Mouse (Mus musculus) limb, embryonic 15.5 days (tissue): Measurements from ENCODE around the gene Uhrf1bp1l. TPM values are rescaled to one million over a fixed set of nuclear protein-coding genes. Genes with fewer than 3 reads are reported as not detected.
A peak's percentile ranks its signal among the peaks of the same experiment; 100 is the strongest.
"Not testable (repeated sequence)": the region's sequence is repeated elsewhere in the genome, so short reads cannot be mapped to it uniquely, and the experiment has no call there.

Experiments
- ATAC-seq: fragments of 200-750 bp; cut with Nextera tagmentation; 2 replicates; pipeline ENCODE4 v1.8.0; 2017; ENCODE audit warnings: low read depth, moderate TSS enrichment; ENCODE audit not compliant: insufficient number of reproducible peaks, low FRiP score, low TSS enrichment
- H3K27ac ChIP-seq: fragments of 300-500 bp; sonication (generic); 2 replicates; pipeline ENCODE4 v1.5.1; 2015; ENCODE audit warnings: moderate library complexity, mild to moderate bottlenecking, inconsistent platforms
- H3K27me3 ChIP-seq: fragments of 300-500 bp; sonication (generic); 2 replicates; pipeline ENCODE4 v1.6.1; 2015; ENCODE audit warnings: inconsistent platforms
- H3K36me3 ChIP-seq: fragments of 300-500 bp; sonication (generic); 2 replicates; pipeline ENCODE4 v1.6.1; 2015; ENCODE audit warnings: inconsistent platforms
- H3K4me1 ChIP-seq: fragments of 300-500 bp; sonication (generic); 2 replicates; pipeline ENCODE4 v1.6.1; 2015; ENCODE audit warnings: inconsistent platforms
- H3K4me2 ChIP-seq: fragments of 300-500 bp; sonication (generic); 2 replicates; pipeline ENCODE4 v1.6.1; 2015; ENCODE audit warnings: mild to moderate bottlenecking, inconsistent platforms
- H3K4me3 ChIP-seq: fragments of 300-500 bp; sonication (generic); 2 replicates; pipeline ENCODE4 v1.5.1; 2015; ENCODE audit warnings: mild to moderate bottlenecking, inconsistent platforms
- H3K9ac ChIP-seq: fragments of 300-500 bp; sonication (generic); 2 replicates; pipeline ENCODE4 v1.6.1; 2015; ENCODE audit warnings: inconsistent platforms
- H3K9me3 ChIP-seq: fragments of 300-500 bp; sonication (generic); 2 replicates; pipeline ENCODE4 v1.6.1; 2016; ENCODE audit warnings: inconsistent platforms
- WGBS: fragments of 180-500 bp; shearing (Covaris S2); methylation state at CpG from one replicate; pipeline ENCODE4 v1.1.7; 2015; 5-methylcytosine and 5-hydroxymethylcytosine counted together
- polyA plus RNA-seq: library from polyadenylated mRNA; unstranded; fragments of >200 nt; fragmentation: Nextera tagmentation; extraction: Ambion mirVana; gene quantifications from 2 replicates; pipeline ENCODE4 v1.2.1, GENCODE M21; 2015

Gene Uhrf1bp1l
- 19.7 and 19.9 TPM in 2 replicates for polyA plus RNA-seq

DNA sequence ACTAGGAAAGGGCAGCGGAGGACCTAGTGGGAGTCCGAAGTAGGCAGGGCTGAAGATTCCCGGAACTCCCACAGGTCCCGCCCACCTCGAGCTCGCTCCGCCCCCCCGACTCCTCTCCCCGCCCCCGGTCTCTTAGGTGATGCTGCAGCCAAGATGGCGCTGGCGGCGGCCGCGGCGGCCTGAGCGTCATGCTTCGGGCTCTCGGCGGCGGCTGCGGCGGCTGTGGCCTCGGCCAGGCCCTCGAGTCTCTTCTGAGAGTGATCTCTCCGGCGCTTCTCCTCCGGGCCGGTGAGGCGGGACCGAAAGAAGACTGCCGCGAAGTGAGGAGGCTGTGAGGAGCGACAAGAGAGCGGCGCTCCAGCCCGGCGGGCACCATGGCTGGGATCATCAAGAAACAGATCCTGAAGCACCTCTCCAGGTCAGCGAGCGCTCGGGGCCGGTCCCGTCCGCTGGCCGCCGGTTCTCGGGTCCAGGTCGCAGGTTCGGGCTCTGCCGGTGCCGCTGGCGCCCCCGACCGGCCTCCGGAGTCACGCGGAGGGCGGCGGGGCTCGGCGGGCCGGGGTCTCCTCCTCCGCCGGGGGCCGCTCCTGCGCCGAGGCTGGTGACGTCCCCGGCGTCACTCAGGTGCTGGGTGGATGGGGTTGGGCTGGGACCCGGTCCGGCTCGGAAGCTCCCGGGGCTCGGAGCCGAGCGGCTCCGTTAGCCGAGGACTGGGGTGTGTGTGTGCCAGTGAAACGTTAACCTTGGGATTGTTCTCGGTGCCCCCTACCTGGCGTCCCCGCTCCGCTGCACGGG lies at the start of gene Uhrf1bp1l:
Uhrf1bp1l (plus strand) TSS at position 121 of the 795 bp plus-strand sequence.
- Histone ChIP-seq H3K27me3 (no peaks in the 10 kb centered on the region), H3K27ac (peak within 1 kb of the TSS; percentile 93), H3K4me2 (peak within 1 kb of the TSS; percentile 61), H3K9me3 (no peaks in the 10 kb centered on the region), H3K4me1 (peaks cover 7% of the 10 kb centered on the region; the same call in 1 of the 2 replicates), H3K36me3 (no peaks in the 10 kb centered on the region), H3K9ac (peak within 1 kb of the TSS; percentile 86), H3K4me3 (peak within 1 kb of the TSS; percentile 86)
- WGBS: under 1% methylated on average over 85 of the region's 85 CpGs
- ATAC-seq: peak; percentile 91

DNA sequence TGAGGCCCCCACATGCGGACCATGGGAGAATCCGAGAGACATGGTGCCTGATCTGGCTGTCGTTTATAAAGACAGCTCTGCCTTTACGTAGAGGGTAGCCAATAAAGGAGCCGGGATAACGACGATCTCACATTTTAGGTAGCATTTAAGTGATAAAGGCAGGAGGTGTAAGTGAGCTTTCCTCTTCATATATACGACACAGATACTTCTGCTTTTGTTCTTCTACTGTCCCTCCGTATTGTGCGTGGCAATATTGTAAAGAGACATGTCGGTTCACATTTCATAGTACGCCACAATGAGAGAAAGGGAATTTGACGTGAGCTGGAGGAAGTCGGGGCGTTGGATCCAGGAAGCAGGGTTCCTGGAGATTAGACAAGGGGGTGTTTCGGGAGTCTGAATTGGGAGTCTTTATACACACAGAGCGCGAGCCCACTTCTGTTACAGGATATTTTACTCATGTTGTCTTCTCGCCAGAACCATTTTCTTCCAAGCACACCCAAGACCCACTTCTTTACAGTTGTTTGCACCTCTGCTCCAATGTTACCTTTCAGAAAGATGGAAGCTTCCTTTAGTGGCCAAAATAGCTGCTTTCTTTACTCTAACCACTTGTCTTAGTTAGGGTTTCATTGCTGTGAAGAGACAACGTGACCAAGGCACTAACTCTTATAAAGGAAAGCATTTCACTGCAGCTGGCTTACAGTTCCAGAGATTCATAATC lies 49.4 kb upstream of the Uhrf1bp1l start:
- ATAC-seq: no peak
- Histone ChIP-seq H3K4me2 (no peak overlapping the region), H3K4me3 (no peak overlapping the region), H3K9me3 (no peaks in the 10 kb centered on the region), H3K4me1 (no peaks in the 10 kb centered on the region), H3K27me3 (no peaks in the 10 kb centered on the region), H3K9ac (no peak overlapping the region), H3K27ac (no peak overlapping the region), H3K36me3 (no peaks in the 10 kb centered on the region)
- 76% methylated on average over 20 of the region's 20 CpGs for WGBS

DNA sequence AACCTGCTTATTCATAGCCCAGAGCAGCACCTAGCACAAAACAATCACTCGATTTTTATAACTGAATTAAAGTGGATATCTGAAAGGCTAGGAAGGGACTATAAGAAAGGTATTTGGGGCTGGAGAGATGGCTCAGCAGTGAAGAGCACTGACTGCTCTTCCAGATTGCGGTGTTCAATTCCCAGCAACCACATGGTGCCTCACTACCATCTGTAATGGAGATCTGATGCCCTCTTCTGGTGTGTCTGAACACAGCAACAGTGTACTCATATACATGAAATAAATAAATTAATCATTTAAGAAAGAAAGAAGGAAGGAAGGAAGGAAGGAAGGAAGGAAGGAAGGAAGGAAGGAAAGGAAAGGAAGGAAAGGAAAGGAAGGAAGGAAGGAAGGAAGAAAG lies 48.5 kb upstream of the Uhrf1bp1l start:
- WGBS: 74% methylated on average over 2 of the region's 2 CpGs

DNA sequence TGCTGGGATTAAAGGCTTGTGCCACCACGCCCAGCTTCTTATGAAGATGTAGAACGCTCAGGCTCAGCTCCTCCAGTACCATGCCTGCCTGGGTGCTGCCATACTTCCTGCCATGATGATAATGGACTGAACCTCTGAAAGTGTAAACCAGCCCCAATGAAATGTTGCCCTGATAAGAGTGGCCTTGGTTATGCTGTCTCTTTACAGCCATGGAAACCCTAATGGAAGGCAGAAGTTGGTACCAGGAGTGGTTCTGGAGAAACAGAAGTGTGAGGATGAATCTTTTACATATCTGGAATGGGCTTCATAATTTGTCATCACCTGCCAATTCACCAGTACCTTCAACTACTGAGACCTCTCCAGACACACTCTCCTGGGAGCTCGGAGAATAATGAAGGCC lies 46.8 kb upstream of the Uhrf1bp1l start:
- Histone ChIP-seq H3K4me1 (no peaks in the 10 kb centered on the region), H3K4me3 (no peak overlapping the region), H3K27ac (no peak overlapping the region), H3K36me3 (no peaks in the 10 kb centered on the region), H3K9me3 (no peaks in the 10 kb centered on the region), H3K9ac (no peak overlapping the region), H3K27me3 (no peaks in the 10 kb centered on the region), H3K4me2 (no peak overlapping the region)
- no peak for ATAC-seq
- 91% methylated on average over 3 of the region's 3 CpGs for WGBS

More for the DNA sequence above, 48.5 kb upstream of the Uhrf1bp1l start:
- H3K4me2 ChIP-seq, ATAC-seq, H3K9me3 ChIP-seq, H3K36me3 ChIP-seq, H3K4me3 ChIP-seq, H3K27ac ChIP-seq, H3K27me3 ChIP-seq, H3K9ac ChIP-seq, H3K4me1 ChIP-seq: not testable (repeated sequence)

- Histone ChIP-seq H3K4me3 (no peak overlapping the region), H3K4me1 (no peaks in the 10 kb centered on the region), H3K36me3 (no peaks in the 10 kb centered on the region), H3K9me3 (no peaks in the 10 kb centered on the region), H3K27ac (no peak overlapping the region), H3K27me3 (no peaks in the 10 kb centered on the region), H3K4me2 (no peak overlapping the region), H3K9ac (no peak overlapping the region)
- 53% methylated on average over 5 of the region's 5 CpGs for WGBS
- ATAC-seq: no peak
These were observed 41.7 kb upstream of the Uhrf1bp1l start for GRCm38 (mm10) chr10:89703042-89703441.

GRCm38 (mm10) chr10:89707397-89707796 lies 37.4 kb upstream of the Uhrf1bp1l start:
- no peak overlapping the region for H3K9ac ChIP-seq
- peaks cover 4% of the 10 kb centered on the region; the same call in 1 of the 2 replicates for H3K4me1 ChIP-seq
- WGBS: 58% methylated on average over 3 of the region's 3 CpGs
- no peak overlapping the region for H3K27ac ChIP-seq
- no peaks in the 10 kb centered on the region for H3K9me3 ChIP-seq
- peaks cover 9% of the 10 kb centered on the region for H3K36me3 ChIP-seq
- H3K4me3 ChIP-seq: no peak overlapping the region
- H3K27me3 ChIP-seq: no peaks in the 10 kb centered on the region
- H3K4me2 ChIP-seq: no peak overlapping the region
- ATAC-seq: no peak

DNA sequence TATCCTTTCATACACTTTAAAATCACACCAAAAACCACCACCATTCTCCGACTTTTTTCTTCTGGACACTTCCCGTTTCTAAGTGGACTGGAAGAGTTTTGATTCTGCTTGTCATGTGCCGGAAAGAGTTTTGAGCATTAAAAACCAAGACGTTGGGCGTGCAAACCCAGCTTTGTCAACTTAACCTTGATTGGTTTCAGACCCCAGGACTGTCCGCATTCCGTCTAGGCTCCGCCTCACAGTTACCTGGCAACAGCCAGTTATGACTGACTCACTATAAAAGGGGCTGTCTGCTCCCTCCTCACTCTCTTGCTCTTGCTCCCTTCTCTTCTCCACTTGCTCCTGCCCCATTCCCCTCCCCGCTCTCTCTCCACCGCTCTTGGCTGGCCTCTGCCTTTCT lies 36.1 kb upstream of the Uhrf1bp1l start:
- Histone ChIP-seq H3K27me3 (no peaks in the 10 kb centered on the region), H3K4me1 (peaks cover 4% of the 10 kb centered on the region; the same call in 1 of the 2 replicates), H3K36me3 (peaks cover 21% of the 10 kb centered on the region), H3K27ac (0 out of 2 replicates have a peak overlapping the region, but pooled peaks have one; percentile 22), H3K4me2 (peak overlapping the region; percentile 27), H3K9ac (no peak overlapping the region), H3K9me3 (no peaks in the 10 kb centered on the region), H3K4me3 (no peak overlapping the region; the same call in 1 of the 2 replicates)
- WGBS: 21% methylated on average over 10 of the region's 10 CpGs
- ATAC-seq: no peak

- no peak overlapping the region for H3K4me2 ChIP-seq
- peaks cover 46% of the 10 kb centered on the region for H3K36me3 ChIP-seq
- no peak for ATAC-seq
- no peak overlapping the region for H3K9ac ChIP-seq
- 72% methylated on average over 10 of the region's 10 CpGs for WGBS
- H3K27ac ChIP-seq: no peak overlapping the region
- no peaks in the 10 kb centered on the region for H3K9me3 ChIP-seq
- H3K4me3 ChIP-seq: no peak overlapping the region
- H3K4me1 ChIP-seq: no peaks in the 10 kb centered on the region
- no peaks in the 10 kb centered on the region for H3K27me3 ChIP-seq
These were observed 29.9 kb upstream of the Uhrf1bp1l start for GRCm38 (mm10) chr10:89714910-89715309.

DNA sequence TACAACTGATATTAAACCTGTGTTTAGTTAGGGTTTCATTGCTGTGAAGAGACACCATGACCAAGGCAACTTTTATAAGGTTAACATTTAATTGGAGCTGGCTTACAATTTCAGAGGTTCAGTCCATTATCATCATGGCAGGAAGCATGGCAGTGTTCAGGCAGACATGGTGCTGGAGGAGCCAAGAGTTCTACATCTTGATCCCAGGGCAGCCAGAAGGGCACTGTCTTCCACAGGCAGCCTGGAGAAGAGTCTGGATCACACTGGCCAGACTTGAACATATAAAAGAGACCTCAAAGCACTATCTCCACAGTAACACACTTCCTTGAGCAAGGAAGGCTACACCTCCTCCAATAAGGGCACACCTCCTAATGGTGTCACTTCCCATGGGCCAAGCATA lies 24.5 kb upstream of the Uhrf1bp1l start:
- Histone ChIP-seq H3K4me3 (no peak overlapping the region), H3K27ac (no peak overlapping the region), H3K4me1 (no peaks in the 10 kb centered on the region), H3K4me2 (no peak overlapping the region), H3K36me3 (peaks cover 41% of the 10 kb centered on the region), H3K27me3 (no peaks in the 10 kb centered on the region), H3K9ac (no peak overlapping the region), H3K9me3 (no peaks in the 10 kb centered on the region)
- no peak for ATAC-seq

DNA sequence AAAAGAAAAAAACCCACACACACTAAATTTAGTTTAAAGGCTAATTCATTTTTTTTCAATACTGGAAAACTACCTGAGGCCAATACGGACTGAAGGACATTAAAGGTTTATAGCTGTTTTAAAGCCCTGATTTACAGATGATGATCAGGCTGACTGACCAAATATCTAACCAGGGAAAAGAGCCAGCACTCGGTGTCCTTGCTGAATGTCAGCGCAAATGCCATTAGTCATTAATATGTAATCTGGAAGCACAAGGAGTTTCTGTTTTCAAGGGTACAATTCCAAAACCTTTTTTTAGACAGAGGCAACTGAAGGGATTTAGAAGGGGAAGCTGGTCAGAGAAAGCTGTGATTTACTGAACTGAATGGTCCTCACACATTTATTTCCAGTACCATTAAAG lies 24.0 kb upstream of the Uhrf1bp1l start:
- WGBS: 88% methylated on average over 3 of the region's 3 CpGs
- peaks cover 41% of the 10 kb centered on the region for H3K36me3 ChIP-seq
- no peaks in the 10 kb centered on the region for H3K27me3 ChIP-seq
- H3K9ac ChIP-seq: no peak overlapping the region
- no peaks in the 10 kb centered on the region for H3K4me1 ChIP-seq
- no peak for ATAC-seq
- no peaks in the 10 kb centered on the region for H3K9me3 ChIP-seq
- H3K4me3 ChIP-seq: no peak overlapping the region
- no peak overlapping the region for H3K4me2 ChIP-seq
- no peak overlapping the region for H3K27ac ChIP-seq

DNA sequence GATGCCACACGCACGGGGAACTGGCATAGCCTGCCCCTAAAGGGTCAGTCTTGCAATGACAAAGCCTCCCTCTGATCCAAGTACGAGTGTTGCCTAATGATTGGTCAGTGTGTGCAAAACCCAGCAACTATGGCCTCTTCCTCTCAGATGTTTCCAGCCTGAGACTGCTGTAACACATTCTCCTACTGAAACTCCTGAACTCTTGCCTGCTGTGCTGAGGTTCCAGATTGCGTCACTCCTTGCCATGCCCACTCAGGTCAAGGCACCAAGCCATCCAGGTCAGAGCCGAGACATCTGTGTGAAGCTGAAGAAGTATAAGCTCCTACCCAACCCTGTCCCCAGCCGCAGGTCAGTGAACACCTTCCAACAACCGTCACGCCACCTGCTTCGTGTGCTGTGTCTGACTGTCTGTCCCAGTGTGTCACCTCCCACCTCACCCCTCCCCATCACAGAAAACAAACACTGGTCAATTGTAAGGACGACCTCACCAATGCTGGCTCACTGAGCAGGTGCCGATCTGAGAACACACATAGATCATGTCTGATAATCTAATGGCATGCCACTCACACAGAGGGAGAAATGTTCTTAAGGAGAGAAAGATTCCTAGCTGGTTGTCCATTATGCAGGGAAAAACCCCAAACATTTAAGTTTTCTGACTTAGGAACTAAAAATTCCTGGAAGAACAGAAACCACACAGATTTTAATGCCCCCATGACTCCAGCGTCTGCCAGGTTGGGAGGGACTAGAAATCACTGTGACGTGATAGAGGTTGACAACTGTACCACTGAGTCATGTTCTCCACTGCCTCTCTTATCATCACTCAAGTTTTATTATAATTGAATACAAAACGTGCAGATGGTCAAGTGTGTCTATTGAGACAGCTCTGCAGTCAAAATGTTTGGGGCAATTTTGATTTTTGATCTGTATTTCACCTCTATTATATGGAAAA lies 22.3 kb upstream of the Uhrf1bp1l start:
- Histone ChIP-seq H3K27me3 (no peaks in the 10 kb centered on the region), H3K27ac (no peak overlapping the region), H3K4me1 (no peaks in the 10 kb centered on the region), H3K9me3 (no peaks in the 10 kb centered on the region), H3K4me3 (no peak overlapping the region), H3K4me2 (no peak overlapping the region), H3K9ac (no peak overlapping the region), H3K36me3 (peaks cover 46% of the 10 kb centered on the region)
- WGBS: 88% methylated on average over 14 of the region's 14 CpGs
- no peak for ATAC-seq
